Mouse (Mus musculus) heart, embryonic 14.5 days (tissue): ENCODE measurements around the gene Llgl2. TPM values are rescaled to one million over a fixed set of nuclear protein-coding genes. Genes with fewer than 3 reads are reported as not detected.

Source experiments
- ATAC-seq: fragments of 200-750 bp; cut with Nextera tagmentation; 2 replicates; pipeline ENCODE4 v1.8.0; 2017; ENCODE audit warnings: low read depth, moderate TSS enrichment; ENCODE audit not compliant: insufficient number of reproducible peaks, insufficient read depth, low FRiP score
- H3K27ac ChIP-seq, 2 experiments: fragments of 200-500 bp in 1 of 2; fragments of 300-500 bp in 1 of 2; sonication (generic) in 1 of 2; replicated peaks in 1 of 2; 2 replicates each; pipeline ENCODE4 v1.5.1; 2012 to 2014; ENCODE audit warnings: low read depth in 2 of 2, low read length in 2 of 2, control low read depth in 1 of 2, mild to moderate bottlenecking in 1 of 2, mixed read lengths in 1 of 2; ENCODE audit not compliant: control insufficient read depth in 1 of 2, insufficient read depth in 1 of 2
- H3K27me3 ChIP-seq: fragments of 300-500 bp; sonication (generic); 2 replicates; pipeline ENCODE4 v1.6.1; 2014; ENCODE audit warnings: mild to moderate bottlenecking, low read length, control low read depth; ENCODE audit not compliant: control insufficient read depth, insufficient read depth
- H3K36me3 ChIP-seq: fragments of 300-500 bp; sonication (generic); 2 replicates; pipeline ENCODE4 v1.6.1; 2014; ENCODE audit warnings: mild to moderate bottlenecking, control low read depth, low read length, mixed read lengths; ENCODE audit not compliant: control insufficient read depth, insufficient read depth
- H3K4me1 ChIP-seq, 2 experiments: fragments of 200-500 bp in 1 of 2; fragments of 300-500 bp in 1 of 2; sonication (generic) in 1 of 2; 2 replicates each; pipeline ENCODE4 v1.6.1; 2012 to 2014; ENCODE audit warnings: low read length in 2 of 2, control low read depth in 1 of 2, mixed read lengths in 1 of 2; ENCODE audit not compliant: control insufficient read depth in 2 of 2, insufficient read depth in 2 of 2
- H3K4me2 ChIP-seq: fragments of 300-500 bp; sonication (generic); 2 replicates; pipeline ENCODE4 v1.6.1; 2014; ENCODE audit warnings: mild to moderate bottlenecking, low read length
- H3K4me3 ChIP-seq, 2 experiments: fragments of 200-500 bp in 1 of 2; fragments of 300-500 bp in 1 of 2; sonication (generic) in 1 of 2; 2 replicates each; pipeline ENCODE4 v1.5.1; 2012 to 2014; ENCODE audit warnings: low read length in 2 of 2, mild to moderate bottlenecking in 2 of 2, control low read depth in 1 of 2, low read depth in 1 of 2, moderate library complexity in 1 of 2; ENCODE audit not compliant: control insufficient read depth in 1 of 2, insufficient read depth in 1 of 2
- H3K9ac ChIP-seq: fragments of 300-500 bp; sonication (generic); 2 replicates; pipeline ENCODE4 v1.6.1; 2014; ENCODE audit warnings: mild to moderate bottlenecking, low read length
- H3K9me3 ChIP-seq: fragments of 300-500 bp; sonication (generic); 2 replicates; pipeline ENCODE4 v1.6.1; 2016; ENCODE audit warnings: low read length, control low read depth; ENCODE audit not compliant: control insufficient read depth
- WGBS: fragments of 180-500 bp; shearing (Covaris S2); extraction: QIAGEN DNeasy Blood & Tissue Kit; methylation state at CpG from one replicate; pipeline ENCODE4 v1.1.7; 2014; 5-methylcytosine and 5-hydroxymethylcytosine counted together
- polyA plus RNA-seq: library from polyadenylated mRNA; unstranded; fragments of >200 nt; fragmentation: Nextera tagmentation; extraction: Ambion mirVana; gene quantifications from 2 replicates; pipeline ENCODE4 v1.2.1, GENCODE M21; 2014

The Llgl2 gene
- polyA plus RNA-seq, 1 experiment from 2014 or later, result 15.5 TPM

DNA sequence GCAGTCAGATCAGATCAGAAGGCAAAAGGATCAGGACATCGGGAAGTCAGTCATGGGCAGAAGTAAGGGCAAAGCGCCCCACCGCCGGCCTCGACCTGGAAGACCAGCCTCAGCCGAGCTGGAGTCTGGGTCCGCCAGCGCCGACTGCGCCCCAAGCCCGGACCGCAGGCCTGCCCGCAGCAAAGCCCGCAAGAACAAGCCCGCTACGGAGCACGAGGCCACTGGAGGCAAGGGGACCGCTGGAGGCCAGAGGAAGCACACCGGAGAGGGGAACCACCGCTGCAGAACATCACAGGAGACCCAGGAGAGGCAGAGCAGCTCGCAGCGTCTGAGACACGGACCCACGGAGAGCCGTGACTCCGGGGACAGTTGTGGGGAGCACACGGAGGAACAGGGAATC lies 34.5 kb downstream of the Llgl2 start, which contains the start of gene Myo15b:
Gene Myo15b (plus strand): TSS at position 53 of the 400 bp plus-strand sequence.
- Histone ChIP-seq H3K9me3 (no peaks in the 10 kb centered on the region), H3K9ac (peak within 1 kb of the TSS; percentile 65), H3K27ac (no peak within 1 kb of the TSS), H3K4me3 (peak within 1 kb of the TSS; percentile 35 to 43), H3K27me3 (peaks cover 42% of the 10 kb centered on the region), H3K4me1 (no peaks in the 10 kb centered on the region; a peak in 1 of 4 replicates), H3K36me3 (peaks cover 26% of the 10 kb centered on the region), H3K4me2 (peak within 1 kb of the TSS; percentile 78)
- ATAC-seq, result no peak
- WGBS, result 14% methylated on average over 27 of the region's 27 CpGs

DNA sequence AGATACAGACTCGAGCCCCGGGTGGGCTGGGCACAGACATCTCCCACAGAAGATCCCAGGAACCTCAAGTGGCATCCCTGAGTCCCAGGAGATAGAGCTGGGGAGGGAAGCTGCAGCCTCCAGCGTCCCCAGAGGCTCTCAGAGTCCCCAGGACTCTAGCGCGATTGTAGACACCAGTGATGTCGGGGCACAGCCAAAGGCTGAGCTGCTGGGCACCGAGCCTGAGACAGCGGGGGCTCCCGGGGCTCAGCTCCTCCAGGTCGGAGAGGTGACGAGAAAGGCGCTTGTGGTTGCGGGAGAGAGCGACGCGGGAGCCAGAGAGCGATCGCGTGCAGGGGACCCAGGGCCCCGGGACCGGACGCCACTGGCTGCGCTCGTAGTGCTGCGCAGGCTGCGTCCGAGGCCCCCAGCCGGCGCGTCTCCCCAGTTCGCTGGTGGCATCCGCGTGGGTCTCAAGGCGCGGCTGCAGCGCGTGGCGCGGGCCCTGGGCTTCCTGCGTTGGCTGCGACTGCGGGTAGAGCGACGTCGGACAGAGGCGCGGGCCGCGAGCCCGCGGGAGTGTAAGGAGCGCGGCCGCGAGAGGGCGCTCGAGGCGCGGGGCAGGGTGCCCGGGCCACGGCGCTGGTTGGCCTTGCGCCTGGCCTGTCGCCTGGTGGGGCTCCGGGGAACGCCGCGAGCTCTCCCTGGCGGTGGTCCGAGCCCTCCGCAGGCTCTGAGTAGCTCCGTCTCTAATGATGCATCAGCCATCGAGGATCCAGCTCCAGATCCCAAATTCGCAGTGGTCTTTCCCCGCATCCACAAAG lies 35.5 kb downstream of the Llgl2 start:
- H3K9me3 ChIP-seq, result no peaks in the 10 kb centered on the region

DNA sequence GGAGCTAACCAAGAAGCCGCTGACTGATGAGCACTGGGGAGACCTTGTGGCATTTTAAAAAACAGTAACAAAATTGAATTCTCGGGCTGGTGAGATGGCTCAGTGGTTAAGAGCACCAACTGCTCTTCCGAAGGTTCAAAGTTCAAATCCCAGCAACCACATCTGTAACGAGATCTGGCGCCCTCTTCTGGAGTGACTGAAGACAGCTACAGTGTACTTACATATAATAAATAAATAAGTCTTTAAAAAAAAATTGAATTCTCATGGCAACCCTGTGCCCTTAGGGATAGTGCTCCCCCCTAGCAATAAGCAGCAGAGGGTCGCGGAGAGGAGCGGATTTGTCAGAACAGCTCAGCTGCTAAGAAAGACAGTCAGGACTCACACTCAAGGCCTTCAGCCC lies 40.0 kb downstream of the Llgl2 start:
- 80% methylated on average over 8 of the region's 8 CpGs for WGBS
- no peaks in the 10 kb centered on the region for H3K9me3 ChIP-seq
- no peaks in the 10 kb centered on the region for H3K36me3 ChIP-seq
- H3K9ac ChIP-seq, result no peak overlapping the region
- peaks cover 29% of the 10 kb centered on the region for H3K27me3 ChIP-seq
- no peaks in the 10 kb centered on the region for H3K4me1 ChIP-seq
- no peak overlapping the region for H3K27ac ChIP-seq
- H3K4me3 ChIP-seq, result no peak overlapping the region
- ATAC-seq, result no peak
- H3K4me2 ChIP-seq, result no peak overlapping the region

More for the DNA sequence above, 35.5 kb downstream of the Llgl2 start:
- 1% methylated on average over 71 of the region's 75 CpGs for WGBS
- peak overlapping the region; percentile 78 for H3K4me2 ChIP-seq
- no peaks in the 10 kb centered on the region; a peak in 1 of 4 replicates for H3K4me1 ChIP-seq
- H3K27ac ChIP-seq, result no peak overlapping the region
- H3K36me3 ChIP-seq, result peaks cover 16% of the 10 kb centered on the region; the same call in 1 of the 2 replicates
- H3K4me3 ChIP-seq, result peak overlapping the region; percentile 35 to 43
- peak overlapping the region; percentile 65 for H3K9ac ChIP-seq
- H3K27me3 ChIP-seq, result peaks cover 42% of the 10 kb centered on the region
- peak; percentile 82 for ATAC-seq

DNA sequence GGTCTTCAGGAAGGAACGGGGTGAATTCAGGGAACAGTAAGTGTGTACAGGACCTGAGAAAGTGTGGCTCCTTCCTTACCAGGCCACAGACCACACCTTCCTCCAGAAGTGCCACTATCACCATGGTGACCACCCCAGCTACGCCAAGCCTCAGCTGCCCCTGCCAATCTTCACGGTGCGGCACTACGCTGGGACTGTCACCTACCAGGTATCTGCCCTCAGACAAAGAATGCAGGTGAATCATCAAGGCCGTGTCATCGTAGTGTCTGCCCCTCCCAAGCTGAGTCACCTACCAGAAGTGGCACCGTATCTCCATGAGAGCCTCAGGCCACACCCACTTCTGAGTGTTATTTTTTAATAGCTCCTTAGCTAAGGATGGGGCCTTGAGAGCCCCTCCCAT lies 45.5 kb downstream of the Llgl2 start:
- ATAC-seq, result no peak
- H3K4me2 ChIP-seq, result no peak overlapping the region
- H3K4me3 ChIP-seq, result no peak overlapping the region
- H3K9ac ChIP-seq, result no peak overlapping the region
- H3K9me3 ChIP-seq, result no peaks in the 10 kb centered on the region
- whole genome bisulfite sequencing, result 71% methylated on average over 8 of the region's 8 CpGs
- no peak overlapping the region for H3K27ac ChIP-seq
- H3K27me3 ChIP-seq, result no peaks in the 10 kb centered on the region
- peaks cover 8 to 11% of the 10 kb centered on the region in 2 experiments; a peak in 2 of 4 replicates for H3K4me1 ChIP-seq
- H3K36me3 ChIP-seq, result no peaks in the 10 kb centered on the region

DNA sequence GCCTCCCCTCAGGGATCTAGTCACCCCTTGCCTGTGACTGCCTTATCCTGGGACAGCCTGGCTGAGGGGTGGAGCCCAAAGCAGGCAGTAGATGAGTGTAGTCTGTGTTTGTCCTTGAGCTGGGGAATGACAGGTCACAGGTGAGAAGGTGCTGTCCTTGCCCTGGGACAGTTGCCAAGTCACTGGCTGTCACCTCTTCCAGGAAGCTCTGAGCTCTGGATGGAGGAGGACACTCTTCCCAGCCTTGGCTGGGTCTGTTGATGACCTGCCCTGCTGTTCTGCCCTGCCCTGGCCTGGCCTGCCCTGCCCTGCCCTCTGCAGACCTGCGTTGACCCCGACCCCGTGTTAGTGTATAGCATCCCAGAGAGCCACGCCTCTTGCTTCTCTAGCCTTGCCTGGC lies 48.6 kb downstream of the Llgl2 start:
- H3K4me3 ChIP-seq, result no peak overlapping the region
- H3K27ac ChIP-seq, result no peak overlapping the region
- H3K9ac ChIP-seq, result no peak overlapping the region
- no peak overlapping the region for H3K4me2 ChIP-seq
- H3K27me3 ChIP-seq, result no peaks in the 10 kb centered on the region
- H3K9me3 ChIP-seq, result no peaks in the 10 kb centered on the region
- ATAC-seq, result no peak
- 75% methylated on average over 4 of the region's 4 CpGs for WGBS
- no peaks in the 10 kb centered on the region for H3K36me3 ChIP-seq
- H3K4me1 ChIP-seq, result peaks cover 8 to 11% of the 10 kb centered on the region in 2 experiments; a peak in 2 of 4 replicates

DNA sequence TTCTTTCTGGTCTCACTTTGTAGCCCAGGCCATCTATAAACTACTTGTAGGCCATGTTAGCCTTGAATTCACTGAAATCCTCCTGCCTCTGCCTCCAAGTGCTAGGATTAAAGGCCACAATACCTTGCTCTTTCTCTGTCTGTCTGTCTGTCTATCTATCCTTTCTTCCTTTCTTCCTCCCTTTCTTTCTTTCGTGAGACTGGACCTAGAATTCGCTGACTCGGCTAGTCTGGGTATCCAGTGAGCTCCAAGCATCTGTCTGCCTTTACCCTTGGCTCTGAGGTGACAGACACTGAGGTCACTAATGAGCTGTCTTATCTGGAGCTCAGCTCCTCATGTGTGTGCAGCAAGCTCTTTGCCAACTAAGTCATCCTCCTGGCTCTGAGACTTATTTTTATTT lies 52.1 kb downstream of the Llgl2 start:
- Histone ChIP-seq H3K4me2 (no peak overlapping the region), H3K27me3 (no peaks in the 10 kb centered on the region), H3K27ac (no peak overlapping the region), H3K4me1 (peaks cover 8% of the 10 kb centered on the region in 2 experiments; a peak in 2 of 4 replicates), H3K9me3 (no peaks in the 10 kb centered on the region), H3K36me3 (no peaks in the 10 kb centered on the region), H3K4me3 (no peak overlapping the region), H3K9ac (no peak overlapping the region)
- ATAC-seq, result no peak
- WGBS, result 83% methylated on average over 3 of the region's 3 CpGs

DNA sequence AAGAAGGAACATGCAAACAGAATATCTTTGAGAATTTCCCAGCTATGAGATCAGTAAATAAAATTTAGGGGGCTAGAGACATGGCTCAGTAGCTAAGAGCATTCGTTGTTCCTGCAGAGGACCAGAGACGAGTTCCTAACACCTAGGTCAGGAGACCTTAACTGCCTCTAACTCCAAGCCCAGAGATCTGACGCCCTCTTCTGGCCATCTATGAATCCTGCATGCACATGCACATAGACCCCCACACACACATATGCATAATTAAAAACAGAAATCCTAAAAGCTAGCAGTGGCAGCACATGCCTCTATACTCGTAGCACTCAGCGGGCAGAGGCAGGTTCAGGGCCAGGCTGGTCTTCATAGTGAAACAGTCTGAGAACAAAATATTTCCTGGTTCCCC lies 52.6 kb downstream of the Llgl2 start:
- no peak overlapping the region for H3K27ac ChIP-seq
- no peaks in the 10 kb centered on the region for H3K27me3 ChIP-seq
- no peak for ATAC-seq
- H3K9me3 ChIP-seq, result no peaks in the 10 kb centered on the region
- no peak overlapping the region for H3K4me2 ChIP-seq
- H3K4me1 ChIP-seq, result peaks cover 8% of the 10 kb centered on the region in 2 experiments; a peak in 2 of 4 replicates
- 78% methylated on average over 5 of the region's 5 CpGs for WGBS
- no peak overlapping the region for H3K4me3 ChIP-seq
- no peaks in the 10 kb centered on the region for H3K36me3 ChIP-seq
- H3K9ac ChIP-seq, result no peak overlapping the region
